Mouse (Mus musculus): ENCODE measurements at regions not wholly inside any gene's neighbourhood (a gene's known extent, or its start where the extent isn't known, plus 50 kb on each side); places are given as distances from the start of the nearest gene placed in this dataset.

DNA sequence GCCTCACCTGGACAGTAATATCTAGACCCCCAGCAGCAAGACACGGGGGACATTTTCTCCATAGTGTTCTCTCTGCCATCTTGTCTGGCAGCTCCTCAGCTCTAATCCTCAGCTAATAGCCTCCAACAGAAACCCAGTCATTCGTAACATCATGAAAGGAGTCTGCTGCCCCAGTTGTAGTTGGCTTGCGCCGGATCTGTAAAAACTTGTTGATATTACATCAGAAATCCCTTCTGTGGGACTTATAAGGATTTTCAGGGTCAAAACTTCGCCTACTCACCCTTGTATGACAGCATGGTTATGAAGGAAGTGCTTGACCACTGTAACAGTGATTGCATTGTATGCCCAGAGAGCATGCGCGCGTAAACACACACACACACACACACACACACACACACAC, 96.8 kb upstream of the Fat1 start:
- no peak for DNase-seq (ENCODE audit: inconsistent ontology term)

DNA sequence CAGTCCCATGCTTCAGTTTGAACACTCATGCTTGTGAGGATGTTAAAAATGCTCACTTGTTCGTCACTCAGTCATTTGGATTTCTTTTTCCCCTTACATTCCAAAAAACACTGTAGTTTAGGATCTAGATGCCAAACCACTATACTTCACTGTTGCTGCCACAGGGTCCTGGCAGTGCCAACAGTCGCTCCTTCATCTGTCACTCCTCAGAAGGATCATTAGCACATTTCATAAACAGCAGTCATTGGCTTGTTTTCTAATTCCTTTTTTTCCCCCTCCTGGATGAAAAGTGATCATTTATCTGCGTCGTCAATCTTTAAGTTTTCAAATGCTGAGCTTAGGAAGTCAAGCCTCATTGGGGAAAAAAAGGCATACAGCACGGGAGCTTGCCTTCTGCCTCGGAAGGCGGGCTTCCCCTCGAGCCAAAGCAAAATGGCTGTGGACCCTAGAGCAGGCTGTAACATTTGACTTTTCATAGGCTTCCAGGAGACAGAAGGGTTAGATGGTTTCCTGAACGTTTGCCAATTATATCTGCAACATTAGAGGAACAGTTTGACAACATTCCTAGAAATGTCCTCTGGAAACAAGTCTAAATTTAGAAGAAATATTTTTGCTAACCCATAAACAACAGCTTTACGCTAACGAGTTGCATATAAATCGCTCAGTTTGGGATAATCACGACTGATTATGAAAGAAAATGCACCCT, 95.6 kb upstream of the Fat1 start:
- peak; percentile 17 for DNase-seq (ENCODE audit: inconsistent ontology term)

DNA sequence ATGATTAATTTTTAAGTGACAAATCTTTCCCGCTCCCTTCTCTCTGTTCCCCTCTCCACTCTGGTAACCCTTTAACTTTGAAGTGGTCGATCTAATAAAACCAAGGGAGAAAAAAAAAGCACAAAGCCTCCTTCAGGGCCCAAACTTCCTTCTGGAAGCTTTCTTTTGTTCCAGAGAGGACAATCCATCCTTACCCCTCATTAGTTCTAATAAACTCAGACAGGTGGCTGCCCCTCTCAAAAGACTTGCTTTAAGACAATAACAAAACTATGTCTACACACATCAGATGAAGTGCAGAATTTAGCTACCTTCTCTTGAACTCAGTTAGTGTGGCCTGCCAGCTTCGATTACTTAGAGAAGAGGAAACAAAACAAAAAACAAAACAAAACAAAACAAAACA, 94.6 kb upstream of the Fat1 start:
- DNase-seq (ENCODE audit: inconsistent ontology term) = no peak

DNA sequence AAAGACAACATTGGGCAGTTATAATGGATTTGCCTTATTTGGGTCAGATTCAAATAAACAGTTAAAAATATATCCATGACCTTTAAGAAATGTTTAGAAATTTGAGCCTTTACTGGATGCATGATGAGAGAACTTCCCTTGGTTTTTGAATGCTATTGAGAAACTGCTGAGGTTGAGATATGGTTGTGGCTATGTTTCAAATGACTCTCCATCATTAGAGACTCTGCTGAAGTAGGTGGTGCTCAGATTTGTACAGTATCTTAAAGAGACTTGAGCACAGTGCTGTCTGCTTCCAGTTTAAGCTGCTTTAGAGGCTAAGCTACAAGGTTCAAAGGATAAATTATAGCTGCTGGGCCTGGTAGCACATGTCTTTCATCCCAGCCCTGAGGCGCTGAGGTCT, 90.9 kb upstream of the Fat1 start:
- no peak for DNase-seq (ENCODE audit: inconsistent ontology term)

DNA sequence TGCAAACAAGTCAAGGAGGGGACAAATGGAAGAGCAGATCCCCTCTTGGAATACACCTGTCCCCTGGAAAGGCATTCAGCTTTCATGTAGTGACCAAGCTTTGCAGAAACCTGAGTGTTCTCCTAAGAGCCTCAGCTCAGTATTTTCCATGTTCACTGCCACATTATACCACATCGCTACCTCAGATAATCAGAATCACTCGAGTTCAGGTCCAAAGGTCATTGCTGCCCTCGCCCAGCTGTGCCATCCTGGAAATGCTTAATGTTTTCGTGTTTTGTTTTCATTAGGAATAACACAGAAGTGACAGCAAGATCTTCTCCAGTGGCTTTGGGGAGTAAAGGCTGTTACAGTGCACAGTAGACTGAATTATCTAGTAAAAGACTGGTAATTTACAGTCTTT, 83.0 kb upstream of the Fat1 start:
- no peak for DNase-seq (ENCODE audit: inconsistent ontology term)

DNA sequence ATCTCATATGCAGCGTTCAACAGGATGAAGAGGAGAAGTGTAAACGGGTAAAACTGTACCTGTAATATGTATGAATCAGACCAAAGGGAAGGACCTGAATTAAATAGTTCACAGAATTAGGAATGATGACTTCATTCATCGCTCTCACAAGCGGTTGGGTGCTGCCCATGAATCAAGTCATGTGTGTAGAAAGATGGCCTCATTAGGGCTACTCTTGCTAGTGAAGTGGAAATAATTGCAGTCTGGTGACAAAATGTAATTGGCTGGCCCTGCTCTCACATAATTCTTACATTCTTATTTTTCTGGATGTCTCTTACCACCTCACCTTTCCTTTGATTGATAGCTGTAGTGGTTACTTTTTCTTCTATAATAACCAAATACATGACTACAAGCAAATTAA, 80.1 kb upstream of the Fat1 start:
- DNase-seq (ENCODE audit: inconsistent ontology term) = no peak

DNA sequence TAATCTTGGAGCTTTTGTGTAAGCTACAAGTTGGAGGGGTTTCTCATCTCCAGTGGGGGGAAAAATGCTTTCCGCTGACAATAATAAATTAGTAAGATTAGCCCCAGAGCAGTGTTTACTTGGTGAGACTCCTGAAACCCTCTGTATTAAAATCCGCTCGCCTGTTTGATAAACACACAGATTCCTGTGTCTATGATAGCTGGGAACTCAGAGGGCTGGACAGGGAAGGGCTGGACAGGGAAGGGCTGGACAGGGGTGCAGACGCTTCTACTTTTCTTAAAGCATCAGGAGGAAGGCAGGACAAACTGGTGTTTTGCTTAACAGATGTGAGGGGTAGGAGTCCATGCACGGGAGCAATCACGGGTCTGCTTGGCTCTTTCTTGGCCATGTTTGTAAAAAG, 68.0 kb upstream of the Fat1 start:
- no peak for DNase-seq (ENCODE audit: inconsistent ontology term)

DNA sequence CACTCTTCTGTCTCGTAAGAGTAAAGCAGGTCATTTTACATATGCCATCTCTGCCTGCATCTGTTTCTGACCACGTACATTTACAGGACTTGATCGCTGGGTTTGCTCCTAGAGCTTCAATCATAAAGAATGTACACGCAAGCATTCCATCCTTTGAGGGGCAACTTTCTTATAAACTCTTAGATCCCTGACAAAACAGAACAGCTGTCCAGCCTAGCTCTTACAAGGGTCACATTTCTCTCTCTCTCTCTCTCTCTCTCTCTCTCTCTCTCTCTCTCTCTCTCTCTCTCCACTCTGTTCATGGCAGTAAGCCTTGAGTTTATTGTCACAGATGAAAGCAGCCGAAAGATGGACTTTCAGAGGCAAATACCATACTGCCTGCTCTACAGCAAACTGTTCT, 67.6 kb upstream of the Fat1 start:
- DNase-seq (ENCODE audit: inconsistent ontology term) = no peak

DNA sequence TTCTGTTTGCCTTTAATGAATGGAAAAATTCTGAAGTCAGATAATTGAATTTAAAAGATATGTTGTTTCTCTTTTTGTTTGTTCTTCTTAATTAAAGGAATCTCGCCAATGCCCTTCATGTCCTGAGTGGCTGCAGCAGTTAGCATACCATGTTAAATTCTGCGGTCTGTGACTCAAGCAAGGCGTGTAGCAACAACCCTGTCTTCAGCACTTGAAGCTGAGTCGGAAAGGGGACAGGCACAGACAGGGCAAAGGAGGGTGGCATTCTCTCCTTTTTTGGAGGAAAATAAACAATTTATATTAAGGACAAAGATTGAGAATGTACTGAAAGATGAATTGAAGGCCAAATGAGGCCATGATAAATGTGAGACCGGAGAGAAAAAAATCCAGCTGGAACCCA, 58.2 kb upstream of the Fat1 start:
- peak; percentile 33 for DNase-seq (ENCODE audit: inconsistent ontology term)

DNA sequence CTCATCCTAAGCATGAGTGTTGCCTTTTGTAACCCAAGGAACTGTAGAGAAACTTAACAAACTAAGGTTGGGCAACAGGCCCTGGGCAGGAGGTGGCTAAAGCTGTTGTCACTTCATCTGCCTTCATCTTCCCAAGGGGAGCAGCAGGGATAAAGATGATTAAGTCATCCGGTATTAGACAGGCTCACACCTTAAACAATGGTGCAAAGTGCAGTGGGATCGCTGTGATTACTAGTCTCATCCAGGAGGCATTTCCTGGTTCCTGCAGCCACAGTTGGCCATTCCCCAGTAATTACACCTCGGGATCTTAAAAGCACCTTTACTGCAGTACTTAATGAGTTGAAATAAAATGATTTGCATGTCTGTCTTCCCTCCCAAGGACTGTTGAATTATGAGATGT, 57.0 kb upstream of the Fat1 start:
- peak; percentile 17 for DNase-seq (ENCODE audit: inconsistent ontology term)

DNA sequence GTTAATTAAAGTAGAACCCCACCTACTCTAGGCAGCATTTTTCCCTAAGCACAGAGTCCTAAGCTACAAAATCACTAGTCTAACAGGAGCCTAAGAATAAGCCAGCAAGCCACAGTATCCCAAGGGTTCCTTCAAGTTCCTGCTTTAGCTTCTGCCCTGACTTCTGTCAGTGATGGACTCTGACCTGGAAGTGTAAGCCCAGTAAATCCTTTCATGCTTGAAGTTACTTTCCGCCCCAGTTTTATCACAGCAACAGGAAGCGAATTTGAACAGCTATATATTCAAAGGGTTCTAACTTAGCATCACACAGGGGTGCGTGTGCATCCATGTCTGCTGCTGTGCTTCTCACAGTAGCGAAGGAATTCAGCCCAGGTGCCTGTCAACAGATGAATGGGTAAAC, 56.1 kb upstream of the Fat1 start:
- no peak for DNase-seq (ENCODE audit: inconsistent ontology term)

DNA sequence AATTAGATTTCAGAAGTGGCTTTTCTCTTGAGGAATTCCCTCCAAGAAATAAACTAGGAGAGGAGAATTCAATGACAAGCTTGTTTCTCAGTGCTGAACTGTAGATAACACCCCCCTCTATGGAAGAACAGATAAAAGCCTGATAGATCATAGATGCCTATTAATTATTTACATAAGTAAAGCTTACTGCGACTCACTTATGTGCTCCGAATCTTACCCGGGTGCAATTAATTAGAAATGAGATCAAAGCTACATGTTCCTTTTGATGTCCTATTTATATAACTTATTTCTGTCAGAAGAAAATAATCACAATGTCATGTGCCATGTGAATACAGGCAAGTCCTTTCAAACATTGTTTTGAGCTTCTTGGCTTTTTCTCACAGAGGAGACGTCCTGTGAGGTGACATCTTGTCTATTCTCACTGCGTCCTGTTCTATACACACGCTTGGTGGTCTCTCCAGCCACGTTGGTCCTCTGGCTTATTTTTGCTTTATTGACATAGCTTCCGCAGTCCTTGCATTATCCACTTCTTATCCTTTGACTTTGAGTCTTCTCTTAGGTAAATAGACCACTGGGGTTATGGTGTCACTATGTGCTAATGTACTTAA, 50.7 kb upstream of the Fat1 start:
- DNase-seq (ENCODE audit: inconsistent ontology term) = no peak
